Comparison of ENCODE assay signal across 12 mouse cellular contexts in the genomic region with DNA sequence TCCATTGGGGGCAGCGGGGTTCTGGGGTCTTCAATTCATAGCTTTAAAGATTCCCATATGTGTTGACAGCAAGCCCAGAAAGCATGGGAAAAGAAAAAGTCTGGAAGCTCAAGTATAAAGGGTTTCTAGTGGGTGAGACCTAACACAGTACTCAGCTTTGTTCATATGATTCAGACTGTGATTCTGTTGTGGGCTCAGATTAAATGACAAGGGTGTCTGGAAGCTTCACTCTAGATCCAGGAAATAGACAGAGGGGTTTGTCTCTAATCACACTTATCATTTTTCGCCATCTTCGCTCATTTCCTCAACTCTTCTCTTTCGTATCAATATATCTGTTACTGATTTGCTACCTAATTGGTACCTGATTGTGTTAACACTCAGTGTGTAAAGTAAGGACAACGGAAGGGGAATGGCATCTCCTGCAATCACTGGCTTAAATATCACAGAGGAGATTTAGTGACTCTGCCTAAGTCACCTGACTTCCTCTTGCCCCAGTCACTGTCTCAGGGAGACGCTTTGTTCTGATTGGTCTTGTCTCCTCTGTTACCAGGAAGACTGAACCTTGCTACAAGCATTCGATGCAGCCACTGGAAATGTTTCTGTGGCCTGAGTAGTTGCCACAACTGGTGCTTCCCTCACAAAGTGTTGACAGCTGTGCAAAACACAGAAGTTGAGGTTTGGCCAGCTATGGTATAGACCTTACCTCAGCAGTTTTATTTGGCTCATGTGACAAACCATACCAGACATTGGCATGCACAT.
DNase-seq lines count a peak whose midpoint lies in the region; ATAC-seq and TF ChIP-seq lines count a peak whose summit lies in the region.
"Had no signal": no experiment of that assay in that cellular context is flagged by ENCODE, and none has a peak within 500 bp of the region (broad histone marks: within the 10 kb centered on the region; RNA-seq: fewer than 3 reads in every experiment).

No protein-coding gene starts in this region.

- H3K27ac ChIP-seq in thymus, adult 2 months (ENCODE audit: control insufficient read depth, insufficient read depth, low read length), result no peak overlapping the region
- H3K27ac ChIP-seq: kidney, postnatal 0 days had no signal

- TF ChIP-seq CTCF in thymus, adult 2 months (IDR thresholded peaks at IDR 0.05; ENCODE audit: borderline replicate concordance, control insufficient read depth, extremely low read depth, insufficient read depth, low read length, poor library complexity), result no peak

- H3K4me1 ChIP-seq in thymus, adult 2 months (replicated peaks; ENCODE audit: control insufficient read depth, insufficient read depth, low read length), result peaks cover 6% of the 10 kb centered on the region; the same call in 1 of the 2 replicates

- no peak for TF ChIP-seq POLR2A in thymus, adult 2 months (IDR thresholded peaks at IDR 0.05; ENCODE audit: control insufficient read depth, extremely low read depth, insufficient read depth, low read length, poor library complexity)

- no peaks in the 10 kb centered on the region for H3K36me3 ChIP-seq in thymus, adult 2 months (ENCODE audit: control insufficient read depth, insufficient read depth, low read length)
- H3K36me3 ChIP-seq: G1E had no signal

- WGBS in thymus, adult 2 months, result 65% methylated on average over 7 of the region's 7 CpGs

- H3K27me3 ChIP-seq in thymus, adult 2 months (ENCODE audit: control insufficient read depth, insufficient read depth, low read length), result no peaks in the 10 kb centered on the region

- no peak overlapping the region for H3K4me3 ChIP-seq in thymus, adult 2 months (ENCODE audit: control insufficient read depth, insufficient read depth, low read length)

- peak; percentile 27 for DNase-seq in kidney, adult 9 months
- DNase-seq in kidney, adult 18-20 months, result no peak
- DNase-seq in NIH3T3 (ENCODE audit: low read depth), result peak; percentile 62
- DNase-seq in lung, postnatal 4 days, result peak; percentile 41 to 43
- DNase-seq in thymus, adult 2 months, result peak; percentile 33
- no peak for DNase-seq in cerebellum, postnatal 14 days
- no peak for DNase-seq in frontal cortex, postnatal 25 days (ENCODE audit: low spot score in 2 of 2)
- DNase-seq: adrenal gland, adult 8-10 months; midbrain, embryonic 14.5 days had no signal

- no peak for ATAC-seq in cerebellum, adult (ENCODE audit: insufficient number of reproducible peaks, low FRiP score, low TSS enrichment)

Comparison
In these comparisons a context has a peak if more than half of its experiments do, and no peak if none do; other contexts are left out.
1. DNase-seq: peak in kidney, adult 9 months (single experiment), NIH3T3 (single experiment), lung, postnatal 4 days (2 of 2) and thymus, adult 2 months (single experiment); none in kidney, adult 18-20 months (single experiment), cerebellum, postnatal 14 days (0 of 2) and frontal cortex, postnatal 25 days (0 of 2).